Mouse (Mus musculus): ENCODE measurements around the gene Hlf. TPM values are rescaled to one million over a fixed set of nuclear protein-coding genes. Genes with fewer than 3 reads are reported as not detected.

Gene Hlf
- total RNA-seq, 1 experiment: 1.4 TPM

DNA sequence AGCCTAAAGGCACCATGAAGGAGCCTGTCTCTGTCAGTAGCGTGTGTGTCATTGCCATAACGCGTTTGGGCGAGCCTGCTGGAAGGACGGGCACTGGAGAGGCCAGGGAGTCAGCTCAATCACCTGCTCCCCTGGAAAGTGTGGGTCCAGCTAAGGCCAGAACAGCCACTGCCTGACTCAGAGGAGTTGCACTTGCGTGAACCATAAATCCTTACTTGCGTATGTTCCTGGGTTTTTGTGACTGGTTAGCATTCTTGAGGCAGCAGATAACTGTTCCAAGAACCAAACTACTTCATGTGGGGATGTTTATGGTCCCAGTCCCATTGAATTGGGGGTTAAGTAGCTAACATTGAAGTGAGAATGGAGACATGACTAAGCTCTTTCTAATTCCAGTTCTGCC lies 38.0 kb downstream of the Hlf start:
- TF ChIP-seq ZC3H11A (IDR thresholded peaks at IDR 0.05; ENCODE audit: borderline replicate concordance, low read depth, low read length) (no peak), MAFK (IDR thresholded peaks at IDR 0.05; ENCODE audit: insufficient read depth, low read depth, low read length) (no peak), HCFC1 (IDR thresholded peaks at IDR 0.05; ENCODE audit: borderline replicate concordance, insufficient read depth, low read length) (no peak), CHD2 (IDR thresholded peaks at IDR 0.05; ENCODE audit: low read depth, low read length) (no peak), ZNF384 (IDR thresholded peaks at IDR 0.05; ENCODE audit: low read depth, low read length) (no peak)
- in situ Hi-C loops (cut with MboI; ENCODE audit: low sequenced_read_pairs in 2 of 2, unreplicated experiment in 2 of 2): no loop called here

DNA sequence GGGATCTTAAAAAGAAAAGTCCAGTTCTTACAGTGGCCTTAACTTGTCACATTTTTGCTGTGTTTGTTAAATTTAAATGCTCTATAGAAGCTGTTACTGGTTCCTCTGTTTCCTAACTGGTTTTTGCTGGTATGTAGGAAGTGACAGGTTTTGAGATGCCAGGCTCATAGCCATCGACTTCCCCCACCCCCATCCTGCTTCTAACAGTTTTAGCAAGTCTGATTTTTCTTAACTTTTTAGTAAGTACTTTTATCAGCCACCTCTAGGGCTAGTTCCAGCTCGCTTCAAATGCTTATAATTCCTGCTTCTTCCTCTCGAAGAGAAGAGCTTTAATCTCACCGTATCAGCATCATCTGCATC lies 40.6 kb downstream of the Hlf start:
- Histone ChIP-seq H3K9me3 (ENCODE audit: control insufficient read depth, insufficient read depth, low read depth, low read length) (no peaks in the 10 kb centered on the region), H3K4me1 (ENCODE audit: control insufficient read depth in 2 of 2, insufficient read depth in 2 of 2, low read length in 2 of 2, poor library complexity in 1 of 2) (no peaks in the 10 kb centered on the region), H3K27ac (ENCODE audit: insufficient read depth, low read depth, low read length, poor library complexity, severe bottlenecking) (no peak overlapping the region), H3K4me3 (ENCODE audit: insufficient read depth in 1 of 2, low read depth in 1 of 2, low read length in 2 of 2, poor library complexity in 1 of 2, severe bottlenecking in 1 of 2) (no peak overlapping the region), H3K9ac (ENCODE audit: insufficient read depth, low read depth, low read length, poor library complexity, severe bottlenecking) (no peak overlapping the region), H3K36me3 (ENCODE audit: control insufficient read depth, insufficient read depth, low read length, poor library complexity, severe bottlenecking) (no peaks in the 10 kb centered on the region)
- TF ChIP-seq ZC3H11A (IDR thresholded peaks at IDR 0.05; ENCODE audit: borderline replicate concordance, low read depth, low read length) (no peak), CHD2 (IDR thresholded peaks at IDR 0.05; ENCODE audit: low read depth, low read length) (no peak), ZNF384 (IDR thresholded peaks at IDR 0.05; ENCODE audit: low read depth, low read length) (no peak), MAFK (IDR thresholded peaks at IDR 0.05; ENCODE audit: insufficient read depth, low read depth, low read length) (no peak), HCFC1 (IDR thresholded peaks at IDR 0.05; ENCODE audit: borderline replicate concordance, insufficient read depth, low read length) (no peak)
- in situ Hi-C loops (cut with MboI; ENCODE audit: low sequenced_read_pairs in 2 of 2, unreplicated experiment in 2 of 2): no loop called here
- no peak for DNase-seq (ENCODE audit: low read depth, low spot score)

More for the DNA sequence above, 38.0 kb downstream of the Hlf start:
- no peaks in the 10 kb centered on the region for H3K36me3 ChIP-seq (ENCODE audit: control insufficient read depth, insufficient read depth, low read length, poor library complexity, severe bottlenecking)
- H3K9ac ChIP-seq (ENCODE audit: insufficient read depth, low read depth, low read length, poor library complexity, severe bottlenecking): no peak overlapping the region
- DNase-seq (ENCODE audit: low read depth, low spot score): no peak
- H3K4me1 ChIP-seq (ENCODE audit: control insufficient read depth in 2 of 2, insufficient read depth in 2 of 2, low read length in 2 of 2, poor library complexity in 1 of 2): peaks cover 0 to 7% of the 10 kb centered on the region in 2 experiments; a peak in 1 of 4 replicates
- H3K27ac ChIP-seq (ENCODE audit: insufficient read depth, low read depth, low read length, poor library complexity, severe bottlenecking): no peak overlapping the region
- no peaks in the 10 kb centered on the region for H3K9me3 ChIP-seq (ENCODE audit: control insufficient read depth, insufficient read depth, low read depth, low read length)
- H3K4me3 ChIP-seq (ENCODE audit: insufficient read depth in 1 of 2, low read depth in 1 of 2, low read length in 2 of 2, poor library complexity in 1 of 2, severe bottlenecking in 1 of 2): no peak overlapping the region

- TF ChIP-seq ZNF384 (IDR thresholded peaks at IDR 0.05; ENCODE audit: low read depth, low read length) (no peak), ZC3H11A (IDR thresholded peaks at IDR 0.05; ENCODE audit: borderline replicate concordance, low read depth, low read length) (no peak), MAFK (IDR thresholded peaks at IDR 0.05; ENCODE audit: insufficient read depth, low read depth, low read length) (no peak), CHD2 (IDR thresholded peaks at IDR 0.05; ENCODE audit: low read depth, low read length) (no peak), HCFC1 (IDR thresholded peaks at IDR 0.05; ENCODE audit: borderline replicate concordance, insufficient read depth, low read length) (no peak)
- no peak for DNase-seq (ENCODE audit: low read depth, low spot score)
- Histone ChIP-seq H3K27ac (ENCODE audit: insufficient read depth, low read depth, low read length, poor library complexity, severe bottlenecking) (no peak overlapping the region), H3K9me3 (ENCODE audit: control insufficient read depth, insufficient read depth, low read depth, low read length) (no peaks in the 10 kb centered on the region), H3K36me3 (ENCODE audit: control insufficient read depth, insufficient read depth, low read length, poor library complexity, severe bottlenecking) (no peaks in the 10 kb centered on the region), H3K4me1 (ENCODE audit: control insufficient read depth in 2 of 2, insufficient read depth in 2 of 2, low read length in 2 of 2, poor library complexity in 1 of 2) (no peaks in the 10 kb centered on the region), H3K9ac (ENCODE audit: insufficient read depth, low read depth, low read length, poor library complexity, severe bottlenecking) (no peak overlapping the region), H3K4me3 (ENCODE audit: insufficient read depth in 1 of 2, low read depth in 1 of 2, low read length in 2 of 2, poor library complexity in 1 of 2, severe bottlenecking in 1 of 2) (no peak overlapping the region)
- in situ Hi-C loops (cut with MboI; ENCODE audit: low sequenced_read_pairs in 2 of 2, unreplicated experiment in 2 of 2): no loop called here
Observed at GRCm38 (mm10) chr11:90349486-90350152, 41.1 kb downstream of the Hlf start.

- Histone ChIP-seq H3K4me3 (ENCODE audit: insufficient read depth in 1 of 2, low read depth in 1 of 2, low read length in 2 of 2, poor library complexity in 1 of 2, severe bottlenecking in 1 of 2) (no peak overlapping the region), H3K9me3 (ENCODE audit: control insufficient read depth, insufficient read depth, low read depth, low read length) (no peaks in the 10 kb centered on the region), H3K27ac (ENCODE audit: insufficient read depth, low read depth, low read length, poor library complexity, severe bottlenecking) (no peak overlapping the region), H3K9ac (ENCODE audit: insufficient read depth, low read depth, low read length, poor library complexity, severe bottlenecking) (no peak overlapping the region), H3K4me1 (ENCODE audit: control insufficient read depth in 2 of 2, insufficient read depth in 2 of 2, low read length in 2 of 2, poor library complexity in 1 of 2) (no peaks in the 10 kb centered on the region), H3K36me3 (ENCODE audit: control insufficient read depth, insufficient read depth, low read length, poor library complexity, severe bottlenecking) (no peaks in the 10 kb centered on the region)
- in situ Hi-C loops (cut with MboI; ENCODE audit: low sequenced_read_pairs in 2 of 2, unreplicated experiment in 2 of 2): no loop called here
- TF ChIP-seq HCFC1 (IDR thresholded peaks at IDR 0.05; ENCODE audit: borderline replicate concordance, insufficient read depth, low read length) (no peak), MAFK (IDR thresholded peaks at IDR 0.05; ENCODE audit: insufficient read depth, low read depth, low read length) (no peak), ZC3H11A (IDR thresholded peaks at IDR 0.05; ENCODE audit: borderline replicate concordance, low read depth, low read length) (no peak), CHD2 (IDR thresholded peaks at IDR 0.05; ENCODE audit: low read depth, low read length) (no peak), ZNF384 (IDR thresholded peaks at IDR 0.05; ENCODE audit: low read depth, low read length) (no peak)
- no peak for DNase-seq (ENCODE audit: low read depth, low spot score)
Observed at GRCm38 (mm10) chr11:90347667-90348459, 42.8 kb downstream of the Hlf start.
